Mouse (Mus musculus): ENCODE data around the gene Clec10a. TPM values are rescaled to one million over a fixed set of nuclear protein-coding genes. Genes with fewer than 3 reads are reported as not detected.

Clec10a gene
- polyA plus RNA-seq, 1 experiment from 2014 or later: 0.18 TPM

DNA sequence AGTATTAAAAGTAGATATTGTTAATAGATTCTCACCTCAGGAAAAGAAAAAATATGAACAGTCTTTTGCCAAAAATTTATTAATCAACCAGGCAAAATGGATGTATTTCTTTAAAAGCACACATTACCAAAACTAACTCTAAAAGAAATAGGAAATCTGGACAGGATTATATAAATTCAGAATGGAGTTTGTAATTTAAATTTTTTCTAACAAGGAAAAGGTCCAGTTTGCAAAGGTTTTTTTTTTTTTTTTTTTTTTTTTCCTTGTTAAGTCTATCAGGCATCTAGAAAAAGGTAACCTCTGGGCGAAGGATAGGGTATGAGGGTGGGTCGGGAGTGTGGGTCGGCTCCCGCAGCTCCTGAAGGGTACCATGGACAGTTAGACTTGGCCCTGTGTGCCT is 24.5 kb downstream of the Clec10a start:
- DNase-seq: no peak
- Histone ChIP-seq H3K4me1 (ENCODE audit: insufficient read depth) (no peaks in the 10 kb centered on the region), H3K9ac (no peak overlapping the region), H3K9me3 (ENCODE audit: low read depth, low read length) (no peaks in the 10 kb centered on the region), H3K27ac (ENCODE audit: low read depth) (no peak overlapping the region), H3K4me2 (no peak overlapping the region), H3K27me3 (ENCODE audit: insufficient read depth, low read length) (no peaks in the 10 kb centered on the region), H3K4me3 (ENCODE audit: low read depth, low read length) (no peak overlapping the region), H3K36me3 (ENCODE audit: insufficient read depth) (no peaks in the 10 kb centered on the region)
- ATAC-seq (ENCODE audit: insufficient read depth): no peak
- TF ChIP-seq CTCF (IDR thresholded peaks at IDR 0.05; ENCODE audit: low read depth): no peak
- WGBS: 91% methylated on average over 4 of the region's 4 CpGs

DNA sequence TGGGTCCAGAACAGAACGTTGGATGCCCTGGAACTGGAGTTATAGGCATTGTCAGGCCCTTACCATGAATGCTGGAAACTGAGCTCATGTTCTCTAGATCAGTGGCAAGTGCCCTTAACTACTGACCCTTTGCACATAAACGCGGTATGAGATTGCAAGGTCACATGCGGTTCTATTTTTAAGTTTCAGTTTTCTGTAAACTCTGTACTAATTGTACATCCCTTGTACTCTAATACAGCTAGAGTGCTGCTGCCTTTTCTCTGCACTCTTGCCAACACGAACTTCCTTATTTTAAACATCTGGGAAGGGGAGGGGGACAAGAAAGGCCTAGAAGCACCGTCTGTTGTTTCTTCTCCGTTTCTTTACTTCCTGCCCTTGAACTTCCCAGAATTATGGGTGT is 29.1 kb downstream of the Clec10a start:
- Histone ChIP-seq H3K27me3 (ENCODE audit: insufficient read depth, low read length) (no peaks in the 10 kb centered on the region), H3K27ac (ENCODE audit: low read depth) (no peak overlapping the region), H3K9me3 (ENCODE audit: low read depth, low read length) (no peaks in the 10 kb centered on the region), H3K4me1 (ENCODE audit: insufficient read depth) (no peaks in the 10 kb centered on the region), H3K4me3 (ENCODE audit: low read depth, low read length) (no peak overlapping the region), H3K36me3 (ENCODE audit: insufficient read depth) (no peaks in the 10 kb centered on the region), H3K4me2 (no peak overlapping the region), H3K9ac (no peak overlapping the region)
- WGBS: 58% methylated on average over 7 of the region's 7 CpGs
- no peak for ATAC-seq (ENCODE audit: insufficient read depth)
- no peak for TF ChIP-seq CTCF (IDR thresholded peaks at IDR 0.05; ENCODE audit: low read depth)
- DNase-seq: peak; percentile 34

DNA sequence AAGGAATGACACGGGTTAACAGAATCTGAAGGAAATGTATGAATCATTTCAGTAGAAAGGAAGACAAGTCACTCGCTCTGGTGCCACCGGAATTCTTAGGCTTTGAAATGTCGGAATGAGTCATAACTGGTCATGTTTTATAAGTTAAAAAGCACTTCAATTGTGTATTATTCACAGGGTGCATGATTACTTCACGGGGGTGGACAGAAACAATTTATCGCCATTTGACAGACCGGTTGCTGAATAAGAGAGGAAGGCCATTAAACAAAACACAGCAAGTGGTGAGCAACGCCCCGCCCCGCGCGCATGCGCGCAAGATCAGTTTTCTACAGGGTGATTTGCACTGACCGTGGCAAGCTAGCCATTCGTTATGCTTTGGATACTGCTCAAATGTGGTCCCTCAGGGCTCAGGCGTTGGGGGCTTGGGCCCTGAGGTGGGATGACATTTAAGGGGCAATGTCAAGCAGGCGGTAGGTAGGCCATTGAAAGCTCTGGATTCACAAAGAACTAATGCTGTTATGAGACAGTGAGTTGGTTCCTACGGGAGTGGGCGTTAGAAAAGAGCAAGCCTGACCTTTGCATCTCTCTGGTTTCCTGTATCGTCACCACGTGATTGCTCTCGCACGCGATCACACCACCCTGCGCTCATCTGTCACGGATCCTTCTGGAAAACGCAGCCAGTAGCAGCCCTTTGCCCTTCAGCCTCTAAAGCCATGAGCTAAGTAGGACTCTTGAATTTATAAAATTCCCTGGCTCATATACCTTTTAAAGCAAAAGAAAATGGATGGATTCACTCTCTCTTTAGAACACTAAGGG is 33.5 kb downstream of the Clec10a start:
- no peaks in the 10 kb centered on the region for H3K9me3 ChIP-seq (ENCODE audit: low read depth, low read length)
- WGBS: 78% methylated on average over 28 of the region's 28 CpGs

DNA sequence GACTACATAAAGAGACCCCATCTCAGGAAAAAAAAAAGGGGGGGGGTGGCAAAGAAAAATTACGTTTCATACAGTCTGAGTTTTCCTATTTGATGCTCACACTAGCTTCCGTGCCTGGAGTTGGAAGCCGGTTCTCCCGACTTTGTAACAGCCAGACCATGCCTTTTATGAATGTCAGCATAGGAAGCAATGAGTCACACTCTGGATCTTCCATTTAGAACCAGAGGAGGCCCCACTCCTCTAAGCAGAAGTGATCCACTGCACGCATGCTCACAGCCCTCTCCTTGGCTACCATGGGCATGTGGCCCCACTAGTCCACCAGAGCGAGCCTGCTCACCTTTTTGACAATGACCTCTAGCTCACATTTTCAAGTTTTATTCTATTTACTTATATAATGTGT is 35.2 kb downstream of the Clec10a start:
- 80% methylated on average over 6 of the region's 6 CpGs for WGBS
- H3K36me3 ChIP-seq (ENCODE audit: insufficient read depth): no peaks in the 10 kb centered on the region
- no peaks in the 10 kb centered on the region for H3K27me3 ChIP-seq (ENCODE audit: insufficient read depth, low read length)
- H3K27ac ChIP-seq (ENCODE audit: low read depth): no peak overlapping the region
- ATAC-seq (ENCODE audit: insufficient read depth) (no peak), DNase-seq (no peak)
- no peaks in the 10 kb centered on the region for H3K9me3 ChIP-seq (ENCODE audit: low read depth, low read length)
- H3K9ac ChIP-seq: no peak overlapping the region
- TF ChIP-seq CTCF (IDR thresholded peaks at IDR 0.05; ENCODE audit: low read depth): no peak
- peaks cover 10% of the 10 kb centered on the region; the same call in 1 of the 2 replicates for H3K4me1 ChIP-seq (ENCODE audit: insufficient read depth)
- H3K4me3 ChIP-seq (ENCODE audit: low read depth, low read length): no peak overlapping the region
- H3K4me2 ChIP-seq: no peak overlapping the region

More for the DNA sequence above, 33.5 kb downstream of the Clec10a start:
- Histone ChIP-seq H3K4me1 (ENCODE audit: insufficient read depth) (peaks cover 10% of the 10 kb centered on the region; the same call in 1 of the 2 replicates), H3K36me3 (ENCODE audit: insufficient read depth) (no peaks in the 10 kb centered on the region), H3K4me2 (no peak overlapping the region), H3K27ac (ENCODE audit: low read depth) (no peak overlapping the region), H3K9ac (no peak overlapping the region), H3K27me3 (ENCODE audit: insufficient read depth, low read length) (no peaks in the 10 kb centered on the region), H3K4me3 (ENCODE audit: low read depth, low read length) (no peak overlapping the region)
- no peak for ATAC-seq (ENCODE audit: insufficient read depth)
- DNase-seq: no peak
- no peak for TF ChIP-seq CTCF (IDR thresholded peaks at IDR 0.05; ENCODE audit: low read depth)

DNA sequence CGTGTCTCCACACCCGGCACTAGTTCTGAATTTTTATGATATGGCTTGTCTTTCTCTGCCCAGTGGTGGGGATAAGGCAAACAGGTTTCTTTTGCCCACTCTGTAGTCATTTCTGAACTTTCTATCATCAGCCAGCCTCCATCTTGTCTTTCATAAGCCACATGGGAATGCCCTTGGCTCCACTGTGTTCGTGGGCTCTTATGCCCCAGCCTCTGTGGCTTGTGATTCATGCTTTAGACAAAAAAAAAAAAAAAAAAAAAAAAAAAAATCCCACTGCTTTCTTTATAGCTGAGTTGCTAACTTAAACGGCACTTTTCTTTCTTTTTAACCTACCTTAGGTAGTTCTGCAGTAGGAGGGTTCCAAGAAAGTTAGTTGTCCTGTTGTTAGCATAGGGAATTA is 36.2 kb downstream of the Clec10a start:
- DNase-seq (no peak), ATAC-seq (ENCODE audit: insufficient read depth) (no peak)
- H3K9ac ChIP-seq: no peak overlapping the region
- H3K27ac ChIP-seq (ENCODE audit: low read depth): no peak overlapping the region
- H3K9me3 ChIP-seq (ENCODE audit: low read depth, low read length): no peaks in the 10 kb centered on the region
- peaks cover 10% of the 10 kb centered on the region; the same call in 1 of the 2 replicates for H3K4me1 ChIP-seq (ENCODE audit: insufficient read depth)
- no peaks in the 10 kb centered on the region for H3K27me3 ChIP-seq (ENCODE audit: insufficient read depth, low read length)
- H3K4me2 ChIP-seq: no peak overlapping the region
- WGBS: 78% methylated on average over 4 of the region's 4 CpGs
- no peak for TF ChIP-seq CTCF (IDR thresholded peaks at IDR 0.05; ENCODE audit: low read depth)
- no peaks in the 10 kb centered on the region for H3K36me3 ChIP-seq (ENCODE audit: insufficient read depth)
- no peak overlapping the region for H3K4me3 ChIP-seq (ENCODE audit: low read depth, low read length)

DNA sequence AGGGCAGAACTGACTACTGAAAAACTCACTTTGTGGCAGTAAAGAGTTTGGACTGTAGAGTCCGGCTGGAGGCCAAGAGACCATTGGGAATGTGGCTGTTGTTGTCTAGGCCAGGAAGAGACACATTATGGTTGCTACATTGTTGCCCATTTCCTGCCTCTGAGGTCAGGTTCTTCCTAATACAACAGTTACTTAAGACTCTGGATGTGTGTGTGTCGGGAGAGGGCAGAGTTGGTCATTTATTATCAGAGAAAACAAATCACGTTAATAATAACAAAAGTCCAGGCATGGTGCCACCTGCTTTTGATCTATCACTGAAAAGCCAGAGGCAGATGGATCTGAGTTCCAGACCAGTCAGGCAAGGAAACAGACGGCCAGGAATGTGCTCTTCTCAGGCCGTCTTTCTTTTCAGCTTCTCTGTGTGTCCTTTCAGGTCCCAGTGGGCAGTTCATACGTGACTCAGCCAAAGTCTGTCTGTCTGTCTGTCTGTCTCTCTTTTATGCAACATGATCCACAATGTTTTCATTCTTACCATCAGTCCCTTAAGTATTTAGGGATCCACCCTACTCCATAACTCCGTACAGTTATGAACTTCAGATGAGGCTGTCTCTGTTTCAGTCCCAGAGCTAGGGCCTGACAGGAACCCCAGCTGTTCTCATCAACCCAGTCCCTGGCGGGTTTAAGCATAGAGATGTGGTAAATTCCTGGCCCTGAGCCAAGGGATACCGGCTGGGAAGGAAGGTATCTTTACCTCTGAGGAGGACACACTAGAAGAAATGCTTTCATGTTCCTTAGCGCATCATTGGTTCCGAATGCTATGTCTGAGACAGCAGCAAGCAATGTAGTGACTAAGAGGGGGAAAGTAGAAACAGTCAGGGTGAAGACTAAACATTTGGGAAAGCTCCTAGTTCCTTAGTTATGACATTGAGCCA is 37.6 kb downstream of the Clec10a start:
- Histone ChIP-seq H3K9ac (no peak overlapping the region), H3K27ac (ENCODE audit: low read depth) (peak overlapping the region; percentile 58; the same call in 1 of the 2 replicates), H3K36me3 (ENCODE audit: insufficient read depth) (no peaks in the 10 kb centered on the region), H3K27me3 (ENCODE audit: insufficient read depth, low read length) (no peaks in the 10 kb centered on the region), H3K4me2 (no peak overlapping the region), H3K4me1 (ENCODE audit: insufficient read depth) (peaks cover 10% of the 10 kb centered on the region; the same call in 1 of the 2 replicates), H3K9me3 (ENCODE audit: low read depth, low read length) (no peaks in the 10 kb centered on the region), H3K4me3 (ENCODE audit: low read depth, low read length) (no peak overlapping the region)
- WGBS: 27% methylated on average over 11 of the region's 11 CpGs
- 0 out of 2 replicates have a peak, but pooled peaks have one; percentile 28 for ATAC-seq (ENCODE audit: insufficient read depth)
- DNase-seq: peak; percentile 74
- no peak for TF ChIP-seq CTCF (IDR thresholded peaks at IDR 0.05; ENCODE audit: low read depth)

DNA sequence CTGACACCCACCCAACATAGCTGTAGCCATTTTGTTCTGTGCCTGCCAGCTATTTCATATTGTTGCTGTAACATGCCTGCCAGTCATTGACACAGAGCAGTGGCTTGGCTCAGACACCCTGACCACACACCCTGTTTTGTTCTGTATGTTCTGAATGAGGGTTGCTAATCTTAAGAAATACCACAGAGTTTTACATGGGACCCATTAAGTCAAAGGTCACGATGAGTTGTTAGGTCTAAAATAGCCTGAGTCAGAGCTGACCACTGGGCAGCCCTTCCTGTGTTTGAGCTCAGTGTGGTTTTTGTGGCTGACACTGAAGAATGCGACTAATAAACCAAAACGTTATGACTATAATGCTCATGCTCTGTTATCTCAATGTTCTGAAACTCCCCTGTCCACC is 42.3 kb downstream of the Clec10a start:
- Histone ChIP-seq H3K27ac (ENCODE audit: low read depth) (no peak overlapping the region), H3K4me3 (ENCODE audit: low read depth, low read length) (no peak overlapping the region), H3K9me3 (ENCODE audit: low read depth, low read length) (no peaks in the 10 kb centered on the region), H3K36me3 (ENCODE audit: insufficient read depth) (no peaks in the 10 kb centered on the region), H3K27me3 (ENCODE audit: insufficient read depth, low read length) (no peaks in the 10 kb centered on the region), H3K4me2 (no peak overlapping the region), H3K4me1 (ENCODE audit: insufficient read depth) (peaks cover 4% of the 10 kb centered on the region; the same call in 1 of the 2 replicates), H3K9ac (no peak overlapping the region)
- no peak for DNase-seq
- ATAC-seq (ENCODE audit: insufficient read depth): no peak
- WGBS: 78% methylated on average over 3 of the region's 3 CpGs
- no peak for TF ChIP-seq CTCF (IDR thresholded peaks at IDR 0.05; ENCODE audit: low read depth)
